Mouse (Mus musculus) MEL (cell line): ENCODE measurements at regions not wholly inside any gene's neighbourhood (a gene's known extent, or its start where the extent isn't known, plus 50 kb on each side); places are given as distances from the start of the nearest gene placed in this dataset.

Experiments
- CTCF ChIP-seq, 3 experiments: IDR thresholded peaks in 2 of 3; conservative IDR thresholded peaks in 1 of 3; 2 replicates each; pipeline ENCODE4 v1.5.1; 2011 to 2012; ENCODE audit warnings: low read length in 3 of 3, low read depth in 2 of 3, mild to moderate bottlenecking in 2 of 3, improper control_type of control experiment in 1 of 3, inconsistent platforms in 1 of 3, mixed read lengths in 1 of 3, moderate library complexity in 1 of 3; ENCODE audit not compliant: control insufficient read depth in 1 of 3, insufficient read depth in 1 of 3, poor library complexity in 1 of 3, severe bottlenecking in 1 of 3
- E2F4 ChIP-seq: IDR thresholded peaks from 2 replicates; pipeline ENCODE4 v1.6.1; 2011; ENCODE audit warnings: low read depth, low read length, improper control_type of control experiment, borderline replicate concordance
- ELF1 ChIP-seq: IDR thresholded peaks from 2 replicates; pipeline ENCODE4 v1.6.1; 2014; ENCODE audit warnings: low read depth, mild to moderate bottlenecking, inconsistent platforms, low read length, improper control_type of control experiment, moderate library complexity
- EP300 ChIP-seq, 2 experiments: IDR thresholded peaks; 2 replicates each; pipeline ENCODE4 v1.6.1; 2011; ENCODE audit warnings: improper control_type of control experiment in 2 of 2, low read length in 2 of 2, low read depth in 1 of 2, mild to moderate bottlenecking in 1 of 2
- MEF2A ChIP-seq: IDR thresholded peaks from 2 replicates; pipeline ENCODE4 v1.6.1; 2014; ENCODE audit warnings: low read depth, mild to moderate bottlenecking, inconsistent platforms, low read length, improper control_type of control experiment; ENCODE audit not compliant: poor library complexity, insufficient replicate concordance, severe bottlenecking; ENCODE audit errors: extremely low read depth
- NELFE ChIP-seq: IDR thresholded peaks from 2 replicates; pipeline ENCODE4 v1.6.1; 2011; ENCODE audit warnings: low read depth, low read length, improper control_type of control experiment
- POLR2A ChIP-seq, 2 experiments: IDR thresholded peaks; 2 replicates each; pipeline ENCODE4 v1.6.1; 2011 to 2012; ENCODE audit warnings: low read length in 2 of 2, mild to moderate bottlenecking in 2 of 2, control low read depth in 1 of 2, improper control_type of control experiment in 1 of 2, low read depth in 1 of 2, moderate library complexity in 1 of 2; ENCODE audit not compliant: control insufficient read depth in 1 of 2, insufficient read depth in 1 of 2, poor library complexity in 1 of 2
- POLR2AphosphoS2 ChIP-seq: IDR thresholded peaks from 2 replicates; pipeline ENCODE4 v1.6.1; 2011; ENCODE audit warnings: low read length, improper control_type of control experiment
- TAL1 ChIP-seq: IDR thresholded peaks from 2 replicates; pipeline ENCODE4 v1.6.1; 2012; ENCODE audit warnings: mild to moderate bottlenecking, inconsistent platforms, low read length, moderate library complexity, mixed read lengths
- USF2 ChIP-seq, 2 experiments: IDR thresholded peaks; 2 replicates each; pipeline ENCODE4 v1.6.1; 2011 to 2012; ENCODE audit warnings: improper control_type of control experiment in 2 of 2, low read length in 2 of 2, borderline replicate concordance in 1 of 2, inconsistent platforms in 1 of 2, low read depth in 1 of 2, mild to moderate bottlenecking in 1 of 2; ENCODE audit not compliant: insufficient read depth in 1 of 2

DNA sequence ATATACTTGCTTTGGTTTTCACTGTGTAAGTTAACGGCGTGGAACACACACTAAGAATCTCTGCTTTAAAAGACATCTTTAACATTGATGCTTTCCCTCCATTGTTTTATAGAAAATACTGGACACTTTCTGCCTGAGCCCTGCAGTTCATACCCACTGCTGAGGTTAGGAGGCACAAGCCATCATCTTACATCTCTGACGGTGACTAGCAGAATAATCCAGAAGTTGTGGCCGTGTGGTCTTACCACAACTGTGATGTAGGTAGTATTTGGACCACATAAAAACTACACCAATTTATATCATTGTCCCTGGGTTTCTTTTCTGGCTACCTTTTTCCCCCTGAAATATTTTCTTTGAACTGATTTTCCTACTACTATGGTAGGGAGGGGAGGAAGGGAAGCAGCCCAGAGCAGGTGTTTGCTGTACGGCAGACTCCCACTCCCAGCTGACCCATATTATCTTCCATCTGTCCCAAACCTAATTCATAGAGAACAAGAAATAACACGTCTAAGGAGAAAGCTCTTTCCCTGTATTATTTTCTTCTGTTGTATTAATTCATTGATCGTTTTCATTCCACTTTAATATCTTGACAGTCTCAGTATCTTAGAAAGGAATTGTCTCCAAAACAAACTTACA lies 180.1 kb upstream of the Atp2b1 start:
- TF ChIP-seq NELFE (no peak), CTCF (IDR thresholded peaks at IDR 0.05 in 2 of 3, conservative IDR thresholded peaks at IDR 0.05 in 1 of 3; ENCODE audit: control insufficient read depth in 1 of 3, insufficient read depth in 1 of 3, low read depth in 2 of 3, low read length in 3 of 3, poor library complexity in 1 of 3, severe bottlenecking in 1 of 3) (no peak), EP300 (IDR thresholded peaks at IDR 0.05; ENCODE audit: low read depth in 1 of 2, low read length in 2 of 2) (no peak), MEF2A (no peak), E2F4 (no peak), POLR2A (IDR thresholded peaks at IDR 0.05; ENCODE audit: control insufficient read depth in 1 of 2, insufficient read depth in 1 of 2, low read depth in 1 of 2, low read length in 2 of 2, poor library complexity in 1 of 2) (no peak), ELF1 (no peak), POLR2AphosphoS2 (no peak), TAL1 (no peak), USF2 (IDR thresholded peaks at IDR 0.05; ENCODE audit: borderline replicate concordance in 1 of 2, insufficient read depth in 1 of 2, low read depth in 1 of 2, low read length in 2 of 2) (no peak)
